Mouse (Mus musculus) heart, postnatal 0 days (tissue): ENCODE measurements at regions not wholly inside any gene's neighbourhood (a gene's known extent, or its start where the extent isn't known, plus 50 kb on each side); places are given as distances from the start of the nearest gene placed in this dataset.

ENCODE experiments used
- ATAC-seq: fragments of 200-750 bp; cut with Nextera tagmentation; 2 replicates; pipeline ENCODE4 v1.8.0; 2017; ENCODE audit warnings: low read depth, moderate number of reproducible peaks, moderate library complexity; ENCODE audit not compliant: insufficient read depth
- DNase-seq: peaks from one replicate; pipeline ENCODE4 v3.0.0-alpha.2; 2016; ENCODE audit warnings: low spot score
- H3K27ac ChIP-seq: fragments of 300-500 bp; sonication (generic); 2 replicates; pipeline ENCODE4 v1.5.1; 2014; ENCODE audit warnings: low read depth, mild to moderate bottlenecking
- H3K27me3 ChIP-seq: fragments of 300-500 bp; sonication (generic); 2 replicates; pipeline ENCODE4 v1.6.1; 2014; ENCODE audit warnings: low read length, mixed read lengths; ENCODE audit not compliant: control insufficient read depth, insufficient read depth
- H3K36me3 ChIP-seq: fragments of 300-500 bp; sonication (generic); replicated peaks from 2 replicates; pipeline ENCODE4 v1.6.1; 2014; ENCODE audit warnings: low read length, mixed read lengths; ENCODE audit not compliant: control insufficient read depth, insufficient read depth
- H3K4me1 ChIP-seq: fragments of 300-500 bp; sonication (generic); 2 replicates; pipeline ENCODE4 v1.6.1; 2014; ENCODE audit warnings: antibody characterized with exemption; ENCODE audit not compliant: control insufficient read depth, insufficient read depth
- H3K4me2 ChIP-seq: fragments of 300-500 bp; sonication (generic); 2 replicates; pipeline ENCODE4 v1.6.1; 2014; ENCODE audit warnings: low read depth, mild to moderate bottlenecking, low read length, moderate library complexity
- H3K4me3 ChIP-seq: fragments of 300-500 bp; sonication (generic); 2 replicates; pipeline ENCODE4 v1.5.1; 2014; ENCODE audit warnings: low read depth, low read length
- H3K9ac ChIP-seq: fragments of 300-500 bp; sonication (generic); replicated peaks from 2 replicates; pipeline ENCODE4 v1.6.1; 2014; ENCODE audit warnings: low read depth, low read length, mixed read lengths
- H3K9me3 ChIP-seq: fragments of 300-500 bp; sonication (generic); replicated peaks from 2 replicates; pipeline ENCODE4 v1.6.1; 2016; ENCODE audit warnings: low read length; ENCODE audit not compliant: control insufficient read depth
- CTCF ChIP-seq: IDR thresholded peaks from 2 replicates; pipeline ENCODE4 v1.5.1; 2016; ENCODE audit warnings: antibody characterized with exemption, control low read depth, low read depth
- EP300 ChIP-seq: IDR thresholded peaks from 2 replicates; pipeline ENCODE4 v1.6.1; 2016; ENCODE audit warnings: antibody characterized with exemption, low read depth
- WGBS: fragments of 180-500 bp; shearing (Covaris S2); extraction: QIAGEN DNeasy Blood & Tissue Kit; methylation state at CpG from one replicate; pipeline ENCODE4 v1.1.7; 2014; 5-methylcytosine and 5-hydroxymethylcytosine counted together

- Histone ChIP-seq H3K9me3 (0 out of 2 replicates have a peak, but pooled peaks cover 5% of the 10 kb centered on the region), H3K4me1 (no peaks in the 10 kb centered on the region), H3K9ac (no peak overlapping the region), H3K36me3 (no peaks in the 10 kb centered on the region), H3K27me3 (no peaks in the 10 kb centered on the region), H3K27ac (no peak overlapping the region), H3K4me2 (no peak overlapping the region), H3K4me3 (no peak overlapping the region)
- DNase-seq, result no peak
- WGBS, result 70% methylated on average over 3 of the region's 3 CpGs
- ATAC-seq, result no peak
- TF ChIP-seq EP300, result no peak
Measured at GRCm38 (mm10) chr4:75714652-75715051, 436.5 kb upstream of the Dmac1 start.

DNA sequence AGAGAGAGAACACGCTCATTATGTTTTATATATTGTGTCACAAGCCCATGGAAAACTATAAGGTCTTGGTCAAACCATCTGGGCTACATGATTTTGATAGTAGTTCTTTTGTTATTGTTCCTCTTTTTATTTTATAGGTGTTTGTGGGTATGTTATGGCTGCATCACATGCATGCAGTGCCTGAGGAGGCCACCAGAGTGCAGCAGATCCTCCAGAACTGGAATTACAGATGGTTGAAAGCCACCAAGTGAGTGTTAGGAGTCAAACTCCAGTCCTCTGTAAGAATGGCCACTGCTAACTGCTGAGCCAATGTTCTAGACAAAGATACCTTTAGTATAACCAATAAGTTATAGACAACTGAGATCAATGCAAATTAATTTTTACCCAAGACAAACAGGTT lies 435.9 kb upstream of the Dmac1 start:
- TF ChIP-seq CTCF, result no peak; the same call in 1 of the 2 replicates
- TF ChIP-seq EP300, result no peak
- Histone ChIP-seq H3K9me3 (0 out of 2 replicates have a peak, but pooled peaks cover 5% of the 10 kb centered on the region), H3K4me1 (no peaks in the 10 kb centered on the region), H3K4me2 (no peak overlapping the region), H3K36me3 (no peaks in the 10 kb centered on the region), H3K4me3 (no peak overlapping the region), H3K27ac (no peak overlapping the region), H3K9ac (no peak overlapping the region), H3K27me3 (no peaks in the 10 kb centered on the region)
- ATAC-seq, result no peak
- WGBS, result 82% methylated on average over 1 of the region's 1 CpGs
- no peak for DNase-seq

DNA sequence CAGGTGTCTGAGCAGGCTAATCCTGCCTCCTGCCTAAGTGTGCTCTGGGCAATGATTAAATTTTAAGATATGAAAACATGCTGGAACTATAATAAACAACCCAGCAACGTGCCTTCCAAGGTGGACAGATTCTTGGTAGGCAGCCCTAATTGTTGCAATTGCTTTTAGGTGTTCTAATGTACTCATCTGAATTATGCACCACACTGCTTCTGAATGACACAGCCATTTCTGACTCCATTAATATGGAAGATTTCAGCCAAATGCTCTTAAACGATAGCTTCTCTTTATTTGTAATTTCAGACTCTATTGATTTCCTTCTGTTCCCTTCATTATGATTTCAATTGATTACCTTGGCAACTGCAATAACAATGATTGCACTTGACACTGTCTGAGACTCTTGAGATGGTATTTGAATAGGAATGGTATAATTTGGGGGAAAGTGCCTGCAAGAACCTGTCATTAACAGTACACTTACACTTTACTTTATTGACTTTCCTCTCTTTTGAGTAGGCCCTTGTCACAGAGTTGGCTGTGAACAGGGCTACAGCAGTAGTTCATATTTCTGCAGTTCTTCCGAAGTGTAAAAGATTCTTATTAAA lies 422.8 kb upstream of the Dmac1 start:
- no peaks in the 10 kb centered on the region for H3K27me3 ChIP-seq
- ATAC-seq (no peak), DNase-seq (no peak)
- H3K27ac ChIP-seq, result no peak overlapping the region
- H3K4me1 ChIP-seq, result no peaks in the 10 kb centered on the region
- TF ChIP-seq CTCF, result no peak
- TF ChIP-seq EP300, result no peak
- no peak overlapping the region for H3K9ac ChIP-seq
- H3K9me3 ChIP-seq, result no peaks in the 10 kb centered on the region
- 69% methylated on average over 3 of the region's 3 CpGs for WGBS
- H3K4me2 ChIP-seq, result no peak overlapping the region
- H3K4me3 ChIP-seq, result no peak overlapping the region
- no peaks in the 10 kb centered on the region for H3K36me3 ChIP-seq

- H3K9ac ChIP-seq, result no peak overlapping the region
- no peaks in the 10 kb centered on the region for H3K36me3 ChIP-seq
- no peaks in the 10 kb centered on the region for H3K27me3 ChIP-seq
- no peak overlapping the region for H3K27ac ChIP-seq
- H3K4me2 ChIP-seq, result no peak overlapping the region
- H3K9me3 ChIP-seq, result no peaks in the 10 kb centered on the region
- TF ChIP-seq EP300, result no peak
- TF ChIP-seq CTCF, result no peak
- DNase-seq (no peak), ATAC-seq (no peak)
- H3K4me3 ChIP-seq, result no peak overlapping the region
- H3K4me1 ChIP-seq, result no peaks in the 10 kb centered on the region
- WGBS, result 56% methylated on average over 3 of the region's 3 CpGs
Measured at GRCm38 (mm10) chr4:75676590-75677174, 398.6 kb upstream of the Dmac1 start.

GRCm38 (mm10) chr4:75641046-75641445 lies 362.9 kb upstream of the Dmac1 start:
- Histone ChIP-seq H3K27me3 (no peaks in the 10 kb centered on the region), H3K9me3 (peaks cover 11% of the 10 kb centered on the region; the same call in 1 of the 2 replicates), H3K36me3 (no peaks in the 10 kb centered on the region), H3K4me2 (no peak overlapping the region), H3K4me3 (no peak overlapping the region), H3K27ac (no peak overlapping the region), H3K9ac (no peak overlapping the region), H3K4me1 (no peaks in the 10 kb centered on the region)
- DNase-seq (no peak), ATAC-seq (no peak)
- TF ChIP-seq EP300 (no peak), CTCF (no peak)

GRCm38 (mm10) chr4:75636627-75637026 lies 358.5 kb upstream of the Dmac1 start:
- WGBS, result 81% methylated on average over 1 of the region's 1 CpGs
- no peak overlapping the region for H3K4me2 ChIP-seq
- TF ChIP-seq CTCF (no peak), EP300 (no peak)

More at GRCm38 (mm10) chr4:75636627-75637026, 358.5 kb upstream of the Dmac1 start:
- H3K36me3 ChIP-seq, result no peaks in the 10 kb centered on the region
- H3K27me3 ChIP-seq, result no peaks in the 10 kb centered on the region
- H3K27ac ChIP-seq, result no peak overlapping the region
- H3K9me3 ChIP-seq, result peaks cover 9% of the 10 kb centered on the region; the same call in 1 of the 2 replicates
- no peaks in the 10 kb centered on the region for H3K4me1 ChIP-seq
- H3K9ac ChIP-seq, result no peak overlapping the region
- ATAC-seq (no peak), DNase-seq (no peak)
- H3K4me3 ChIP-seq, result no peak overlapping the region
